In the genomic region with DNA sequence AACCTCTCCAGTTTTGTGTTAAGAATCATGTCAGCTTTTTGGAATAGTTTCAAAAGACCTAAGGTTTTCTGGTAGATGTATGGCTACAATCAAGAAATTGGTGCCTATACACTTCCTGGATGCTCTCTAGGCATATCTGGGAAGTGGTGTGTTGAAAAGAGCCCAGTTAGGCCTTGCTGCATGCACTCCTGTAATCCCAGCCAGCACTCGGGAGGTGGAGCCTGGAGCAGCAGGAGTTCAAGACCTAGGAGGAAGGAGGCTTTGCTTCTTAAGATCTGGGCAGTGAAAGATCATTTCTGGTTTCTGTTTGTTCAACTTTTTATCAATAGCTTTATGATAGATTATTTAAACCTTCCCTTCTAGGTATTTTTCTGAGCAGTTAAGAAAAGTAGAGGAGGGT, we compare ENCODE assay signal across 10 mouse cellular contexts. TPM values are rescaled to one million over a fixed set of nuclear protein-coding genes. Genes with fewer than 3 reads are reported as not detected.
DNase-seq lines count a peak whose midpoint lies in the region; ATAC-seq and TF ChIP-seq lines count a peak whose summit lies in the region.
"Had no signal": no experiment of that assay in that cellular context is flagged by ENCODE, and none has a peak within 500 bp of the region (broad histone marks: within the 10 kb centered on the region; RNA-seq: fewer than 3 reads in every experiment).

No protein-coding gene starts in this region.

- H3K36me3 ChIP-seq in kidney, embryonic 15.5 days: peaks cover 21% of the 10 kb centered on the region
- no peaks in the 10 kb centered on the region for H3K36me3 ChIP-seq in hindbrain, postnatal 0 days (ENCODE audit: insufficient read depth, low read length)
- no peaks in the 10 kb centered on the region for H3K36me3 ChIP-seq in midbrain, embryonic 15.5 days (replicated peaks)

- no peak for ATAC-seq in kidney, embryonic 15.5 days (replicated peaks; ENCODE audit: low FRiP score)
- no peak for ATAC-seq in hindbrain, postnatal 0 days
- ATAC-seq in midbrain, embryonic 15.5 days (replicated peaks): no peak

- 0 out of 2 replicates have a peak overlapping the region, but pooled peaks have one; percentile 15 for H3K9ac ChIP-seq in kidney, embryonic 15.5 days
- H3K9ac ChIP-seq in hindbrain, postnatal 0 days (replicated peaks; ENCODE audit: low read length): no peak overlapping the region; the same call in 1 of the 2 replicates
- H3K9ac ChIP-seq in midbrain, embryonic 15.5 days: no peak overlapping the region

- H3K9me3 ChIP-seq in kidney, embryonic 15.5 days (replicated peaks): no peaks in the 10 kb centered on the region
- no peaks in the 10 kb centered on the region for H3K9me3 ChIP-seq in hindbrain, postnatal 0 days (ENCODE audit: low read length)
- H3K9me3 ChIP-seq in midbrain, embryonic 15.5 days: no peaks in the 10 kb centered on the region

- DNase-seq in kidney, adult 8-10 months: no peak
- DNase-seq in hindbrain, postnatal 0 days (ENCODE audit: low spot score): no peak
- DNase-seq in left cerebral cortex, adult 18-20 months (ENCODE audit: low spot score in 2 of 2): no peak
- no peak for DNase-seq in gastrocnemius, adult 8-10 months (ENCODE audit: low spot score in 2 of 2)
- DNase-seq in lung, postnatal 4 days: no peak
- DNase-seq: cerebellum, postnatal 36 days; kidney, postnatal 14 days had no signal

- H3K27me3 ChIP-seq in kidney, embryonic 15.5 days: no peaks in the 10 kb centered on the region
- no peaks in the 10 kb centered on the region for H3K27me3 ChIP-seq in hindbrain, postnatal 0 days (ENCODE audit: insufficient read depth, low read length)
- H3K27me3 ChIP-seq in midbrain, embryonic 15.5 days (replicated peaks): no peaks in the 10 kb centered on the region

- TF ChIP-seq CTCF in hindbrain, postnatal 0 days (IDR thresholded peaks at IDR 0.05; ENCODE audit: low read depth): no peak

- H3K4me2 ChIP-seq in kidney, embryonic 15.5 days: peak overlapping the region; percentile 79
- H3K4me2 ChIP-seq in hindbrain, postnatal 0 days (ENCODE audit: low read depth, low read length): peak overlapping the region; percentile 89
- peak overlapping the region; percentile 83 for H3K4me2 ChIP-seq in midbrain, embryonic 15.5 days

- peaks cover 41% of the 10 kb centered on the region for H3K4me1 ChIP-seq in kidney, embryonic 15.5 days
- peaks cover 6% of the 10 kb centered on the region for H3K4me1 ChIP-seq in brown adipose tissue, adult 24 weeks (ENCODE audit: control insufficient read depth, insufficient read depth, insufficient read length, low read length)
- H3K4me1 ChIP-seq in hindbrain, postnatal 0 days (ENCODE audit: insufficient read depth, low read length): peaks cover 9% of the 10 kb centered on the region
- peaks cover 43% of the 10 kb centered on the region for H3K4me1 ChIP-seq in midbrain, embryonic 15.5 days

- H3K4me3 ChIP-seq in kidney, embryonic 15.5 days (replicated peaks): peak overlapping the region; percentile 97
- peak overlapping the region; percentile 18; the same call in 1 of the 2 replicates for H3K4me3 ChIP-seq in brown adipose tissue, adult 24 weeks (ENCODE audit: insufficient read depth, low read depth, low read length)
- H3K4me3 ChIP-seq in hindbrain, postnatal 0 days (ENCODE audit: low read length): peak overlapping the region; percentile 96
- peak overlapping the region; percentile 98; the same call in 1 of the 2 replicates for H3K4me3 ChIP-seq in midbrain, embryonic 15.5 days

- 9% methylated on average over 1 of the region's 1 CpGs for WGBS in kidney, embryonic 15.5 days
- WGBS in hindbrain, postnatal 0 days: 3% methylated on average over 1 of the region's 1 CpGs
- 3% methylated on average over 1 of the region's 1 CpGs for WGBS in midbrain, embryonic 15.5 days

- H3K27ac ChIP-seq in kidney, embryonic 15.5 days: no peak overlapping the region
- no peak overlapping the region for H3K27ac ChIP-seq in brown adipose tissue, adult 24 weeks (replicated peaks; ENCODE audit: low read depth, low read length)
- H3K27ac ChIP-seq in hindbrain, postnatal 0 days: no peak overlapping the region
- H3K27ac ChIP-seq in midbrain, embryonic 15.5 days: no peak overlapping the region

RNA-seq across cellular contexts. Expression of a gene that starts 1.8 kb away (rescaled TPM):
- polyA plus RNA-seq in kidney, embryonic 15.5 days (2015; fragmentation: Nextera tagmentation; extraction: Ambion mirVana): 136 and 154 TPM in 2 replicates
- 24.3 and 31.2 TPM in 2 replicates for polyA plus RNA-seq in brown adipose tissue, adult 24 weeks (2012; ENCODE audit: insufficient read depth, insufficient read length, missing spikeins)
- total RNA-seq in hindbrain, postnatal 0 days (2014; rRNA removed): 23.1 and 27.9 TPM in 2 replicates
- polyA plus RNA-seq in hindbrain, postnatal 0 days (2015; fragmentation: Nextera tagmentation; extraction: Ambion mirVana): 57.2 and 63.0 TPM in 2 replicates
- 70.6 and 76.7 TPM in 2 replicates for polyA plus RNA-seq in midbrain, embryonic 15.5 days (2015; fragmentation: Nextera tagmentation; extraction: Ambion mirVana)
- 10 to 100 TPM; 40.8 to 43.3 TPM for total RNA-seq in left cerebral cortex, adult 18-20 months (2021)
- total RNA-seq in gastrocnemius, adult 8-10 months (2022): 10 to 100 TPM; 33.3 to 37.5 (median 35.5) TPM

RNA-seq across cellular contexts. Expression of a gene that starts 13.3 kb away (rescaled TPM):
- polyA plus RNA-seq in kidney, embryonic 15.5 days (2015; fragmentation: Nextera tagmentation; extraction: Ambion mirVana): 19.2 and 20.4 TPM in 2 replicates
- 4.0 and 7.6 TPM in 2 replicates for polyA plus RNA-seq in brown adipose tissue, adult 24 weeks (2012; ENCODE audit: insufficient read depth, insufficient read length, missing spikeins)
- total RNA-seq in hindbrain, postnatal 0 days (2014; rRNA removed): 66.0 and 71.4 TPM in 2 replicates
- 36.5 and 40.9 TPM in 2 replicates for polyA plus RNA-seq in hindbrain, postnatal 0 days (2015; fragmentation: Nextera tagmentation; extraction: Ambion mirVana)
- 47.2 and 51.1 TPM in 2 replicates for polyA plus RNA-seq in midbrain, embryonic 15.5 days (2015; fragmentation: Nextera tagmentation; extraction: Ambion mirVana)
- total RNA-seq in left cerebral cortex, adult 18-20 months (2021): 10 to 100 TPM; 48.8 to 48.9 TPM
- total RNA-seq in gastrocnemius, adult 8-10 months (2022): 10 to 100 TPM in 3 of 4 experiments, 1 to 10 TPM in 1; 7.7 to 12.0 (median 11.0) TPM

RNA-seq across cellular contexts. Expression of a gene that starts 39.1 kb away (rescaled TPM):
- polyA plus RNA-seq in kidney, embryonic 15.5 days (2015; fragmentation: Nextera tagmentation; extraction: Ambion mirVana): 78.5 and 82.1 TPM in 2 replicates
- polyA plus RNA-seq in brown adipose tissue, adult 24 weeks (2012; ENCODE audit: insufficient read depth, insufficient read length, missing spikeins): 333 and 448 TPM in 2 replicates
- total RNA-seq in hindbrain, postnatal 0 days (2014; rRNA removed): 91.4 and 92.8 TPM in 2 replicates
- 67.2 and 69.0 TPM in 2 replicates for polyA plus RNA-seq in hindbrain, postnatal 0 days (2015; fragmentation: Nextera tagmentation; extraction: Ambion mirVana)
- 80.9 and 81.2 TPM in 2 replicates for polyA plus RNA-seq in midbrain, embryonic 15.5 days (2015; fragmentation: Nextera tagmentation; extraction: Ambion mirVana)
- total RNA-seq in left cerebral cortex, adult 18-20 months (2021): 100 to 1,000 TPM; 292 to 305 TPM
- total RNA-seq in gastrocnemius, adult 8-10 months (2022): 100 to 1,000 TPM; 479 to 603 (median 495) TPM

RNA-seq across cellular contexts. Expression of a gene that starts 59.0 kb away (rescaled TPM):
- 117 and 121 TPM in 2 replicates for polyA plus RNA-seq in kidney, embryonic 15.5 days (2015; fragmentation: Nextera tagmentation; extraction: Ambion mirVana)
- 55.7 and 98.7 TPM in 2 replicates for polyA plus RNA-seq in brown adipose tissue, adult 24 weeks (2012; ENCODE audit: insufficient read depth, insufficient read length, missing spikeins)
- total RNA-seq in hindbrain, postnatal 0 days (2014; rRNA removed): 6.3 and 12.6 TPM in 2 replicates
- 26.4 and 28.1 TPM in 2 replicates for polyA plus RNA-seq in hindbrain, postnatal 0 days (2015; fragmentation: Nextera tagmentation; extraction: Ambion mirVana)
- 19.9 and 20.5 TPM in 2 replicates for polyA plus RNA-seq in midbrain, embryonic 15.5 days (2015; fragmentation: Nextera tagmentation; extraction: Ambion mirVana)
- 1 to 10 TPM; 5.9 to 6.3 TPM for total RNA-seq in left cerebral cortex, adult 18-20 months (2021)
- total RNA-seq in gastrocnemius, adult 8-10 months (2022): 10 to 100 TPM; 22.9 to 30.1 (median 24.3) TPM

Comparison
In these comparisons a context has a peak if more than half of its experiments do, and no peak if none do; other contexts are left out.
1. H3K4me3 ChIP-seq: peak in every context shown above with its lines; median percentile 98 in midbrain, embryonic 15.5 days; 97 in kidney, embryonic 15.5 days; 96 in hindbrain, postnatal 0 days; 18 in brown adipose tissue, adult 24 weeks.